Mouse (Mus musculus): ENCODE measurements around the gene Rbbp4. TPM values are rescaled to one million over a fixed set of nuclear protein-coding genes. Genes with fewer than 3 reads are reported as not detected.
A peak's percentile ranks its signal among the peaks of the same experiment; 100 is the strongest.
"Not testable (repeated sequence)": the region's sequence is repeated elsewhere in the genome, so short reads cannot be mapped to it uniquely, and the experiment has no call there.

Rbbp4 gene
- polyA plus RNA-seq, 1 experiment, result 55.5 TPM

GRCm38 (mm10) chr4:129373202-129373976 lies 38.2 kb upstream of the Rbbp4 start:
- WGBS, result 56% methylated on average over 8 of the region's 8 CpGs
- H3K27me3 ChIP-seq (ENCODE audit: control insufficient read depth, insufficient read depth, low read length), result no peaks in the 10 kb centered on the region
- H3K4me3 ChIP-seq (ENCODE audit: control insufficient read depth, insufficient read depth, low read length), result no peak overlapping the region
- H3K27ac ChIP-seq (ENCODE audit: control insufficient read depth, insufficient read depth, low read length), result peak overlapping the region; percentile 31; the same call in 1 of the 2 replicates
- no peak for DNase-seq
- H3K4me1 ChIP-seq (replicated peaks; ENCODE audit: control insufficient read depth, insufficient read depth, low read length), result peaks cover 10% of the 10 kb centered on the region
- H3K36me3 ChIP-seq (ENCODE audit: control insufficient read depth, insufficient read depth, low read length), result no peaks in the 10 kb centered on the region
- no peak for TF ChIP-seq CTCF (IDR thresholded peaks at IDR 0.05; ENCODE audit: borderline replicate concordance, control insufficient read depth, extremely low read depth, insufficient read depth, low read length, poor library complexity)

GRCm38 (mm10) chr4:129371391-129371790 lies 36.2 kb upstream of the Rbbp4 start:
- Histone ChIP-seq H3K36me3 (ENCODE audit: control insufficient read depth, insufficient read depth, low read length) (no peaks in the 10 kb centered on the region), H3K27ac (ENCODE audit: control insufficient read depth, insufficient read depth, low read length) (no peak overlapping the region), H3K4me1 (replicated peaks; ENCODE audit: control insufficient read depth, insufficient read depth, low read length) (peaks cover 6% of the 10 kb centered on the region), H3K4me3 (ENCODE audit: control insufficient read depth, insufficient read depth, low read length) (no peak overlapping the region), H3K27me3 (ENCODE audit: control insufficient read depth, insufficient read depth, low read length) (no peaks in the 10 kb centered on the region)
- over 99% methylated on average over 3 of the region's 3 CpGs for WGBS
- no peak for DNase-seq
- no peak for TF ChIP-seq POLR2A (IDR thresholded peaks at IDR 0.05; ENCODE audit: control insufficient read depth, extremely low read depth, insufficient read depth, low read length, poor library complexity)
- TF ChIP-seq CTCF (IDR thresholded peaks at IDR 0.05; ENCODE audit: borderline replicate concordance, control insufficient read depth, extremely low read depth, insufficient read depth, low read length, poor library complexity), result no peak

- TF ChIP-seq POLR2A (IDR thresholded peaks at IDR 0.05; ENCODE audit: control insufficient read depth, extremely low read depth, insufficient read depth, low read length, poor library complexity) (no peak), CTCF (IDR thresholded peaks at IDR 0.05; ENCODE audit: borderline replicate concordance, control insufficient read depth, extremely low read depth, insufficient read depth, low read length, poor library complexity) (no peak)
- H3K4me1 ChIP-seq (replicated peaks; ENCODE audit: control insufficient read depth, insufficient read depth, low read length), result peaks cover 9% of the 10 kb centered on the region
- WGBS, result 5% methylated on average over 5 of the region's 5 CpGs
- H3K4me3 ChIP-seq (ENCODE audit: control insufficient read depth, insufficient read depth, low read length), result no peak overlapping the region
- DNase-seq, result peak; percentile 25
- no peaks in the 10 kb centered on the region for H3K27me3 ChIP-seq (ENCODE audit: control insufficient read depth, insufficient read depth, low read length)
- H3K27ac ChIP-seq (ENCODE audit: control insufficient read depth, insufficient read depth, low read length), result no peak overlapping the region
- no peaks in the 10 kb centered on the region for H3K36me3 ChIP-seq (ENCODE audit: control insufficient read depth, insufficient read depth, low read length)
These were observed 30.1 kb upstream of the Rbbp4 start for GRCm38 (mm10) chr4:129365224-129365623.

- Histone ChIP-seq H3K4me3 (ENCODE audit: control insufficient read depth, insufficient read depth, low read length) (no peak overlapping the region), H3K36me3 (ENCODE audit: control insufficient read depth, insufficient read depth, low read length) (no peaks in the 10 kb centered on the region), H3K27me3 (ENCODE audit: control insufficient read depth, insufficient read depth, low read length) (no peaks in the 10 kb centered on the region), H3K4me1 (replicated peaks; ENCODE audit: control insufficient read depth, insufficient read depth, low read length) (peaks cover 9% of the 10 kb centered on the region), H3K27ac (ENCODE audit: control insufficient read depth, insufficient read depth, low read length) (peak overlapping the region; percentile 28; the same call in 1 of the 2 replicates)
- 86% methylated on average over 3 of the region's 3 CpGs for WGBS
- DNase-seq, result no peak
- TF ChIP-seq CTCF (IDR thresholded peaks at IDR 0.05; ENCODE audit: borderline replicate concordance, control insufficient read depth, extremely low read depth, insufficient read depth, low read length, poor library complexity) (no peak), POLR2A (IDR thresholded peaks at IDR 0.05; ENCODE audit: control insufficient read depth, extremely low read depth, insufficient read depth, low read length, poor library complexity) (no peak)
These were observed 29.2 kb upstream of the Rbbp4 start for GRCm38 (mm10) chr4:129364379-129364778.

- WGBS, result 97% methylated on average over 9 of the region's 9 CpGs
- TF ChIP-seq POLR2A (IDR thresholded peaks at IDR 0.05; ENCODE audit: control insufficient read depth, extremely low read depth, insufficient read depth, low read length, poor library complexity), result no peak
- no peak for TF ChIP-seq CTCF (IDR thresholded peaks at IDR 0.05; ENCODE audit: borderline replicate concordance, control insufficient read depth, extremely low read depth, insufficient read depth, low read length, poor library complexity)
- Histone ChIP-seq H3K4me3 (ENCODE audit: control insufficient read depth, insufficient read depth, low read length) (no peak overlapping the region), H3K27ac (ENCODE audit: control insufficient read depth, insufficient read depth, low read length) (no peak overlapping the region), H3K36me3 (ENCODE audit: control insufficient read depth, insufficient read depth, low read length) (no peaks in the 10 kb centered on the region), H3K27me3 (ENCODE audit: control insufficient read depth, insufficient read depth, low read length) (no peaks in the 10 kb centered on the region), H3K4me1 (replicated peaks; ENCODE audit: control insufficient read depth, insufficient read depth, low read length) (peaks cover 9% of the 10 kb centered on the region)
- no peak for DNase-seq
These were observed 28.3 kb upstream of the Rbbp4 start for GRCm38 (mm10) chr4:129363463-129363862.

GRCm38 (mm10) chr4:129362771-129363170 lies 27.6 kb upstream of the Rbbp4 start:
- WGBS, result 93% methylated on average over 5 of the region's 5 CpGs
- no peaks in the 10 kb centered on the region for H3K27me3 ChIP-seq (ENCODE audit: control insufficient read depth, insufficient read depth, low read length)
- H3K36me3 ChIP-seq (ENCODE audit: control insufficient read depth, insufficient read depth, low read length), result no peaks in the 10 kb centered on the region
- TF ChIP-seq CTCF (IDR thresholded peaks at IDR 0.05; ENCODE audit: borderline replicate concordance, control insufficient read depth, extremely low read depth, insufficient read depth, low read length, poor library complexity) (no peak), POLR2A (IDR thresholded peaks at IDR 0.05; ENCODE audit: control insufficient read depth, extremely low read depth, insufficient read depth, low read length, poor library complexity) (no peak)
- H3K27ac ChIP-seq (ENCODE audit: control insufficient read depth, insufficient read depth, low read length), result no peak overlapping the region
- DNase-seq, result no peak
- peaks cover 9% of the 10 kb centered on the region for H3K4me1 ChIP-seq (replicated peaks; ENCODE audit: control insufficient read depth, insufficient read depth, low read length)
- no peak overlapping the region for H3K4me3 ChIP-seq (ENCODE audit: control insufficient read depth, insufficient read depth, low read length)

GRCm38 (mm10) chr4:129362238-129362637 lies 27.1 kb upstream of the Rbbp4 start:
- DNase-seq; H3K27me3 ChIP-seq (ENCODE audit: control insufficient read depth, insufficient read depth, low read length); H3K27ac ChIP-seq (ENCODE audit: control insufficient read depth, insufficient read depth, low read length); H3K4me1 ChIP-seq (replicated peaks; ENCODE audit: control insufficient read depth, insufficient read depth, low read length); H3K36me3 ChIP-seq (ENCODE audit: control insufficient read depth, insufficient read depth, low read length); H3K4me3 ChIP-seq (ENCODE audit: control insufficient read depth, insufficient read depth, low read length): not testable (repeated sequence)
- 93% methylated on average over 3 of the region's 3 CpGs for WGBS
